Mouse (Mus musculus): ENCODE measurements around the gene Hoxd4. TPM values are rescaled to one million over a fixed set of nuclear protein-coding genes. Genes with fewer than 3 reads are reported as not detected.

Hoxd4 gene
- polyA plus RNA-seq, 1 experiment from 2014 or later, result not detected

DNA sequence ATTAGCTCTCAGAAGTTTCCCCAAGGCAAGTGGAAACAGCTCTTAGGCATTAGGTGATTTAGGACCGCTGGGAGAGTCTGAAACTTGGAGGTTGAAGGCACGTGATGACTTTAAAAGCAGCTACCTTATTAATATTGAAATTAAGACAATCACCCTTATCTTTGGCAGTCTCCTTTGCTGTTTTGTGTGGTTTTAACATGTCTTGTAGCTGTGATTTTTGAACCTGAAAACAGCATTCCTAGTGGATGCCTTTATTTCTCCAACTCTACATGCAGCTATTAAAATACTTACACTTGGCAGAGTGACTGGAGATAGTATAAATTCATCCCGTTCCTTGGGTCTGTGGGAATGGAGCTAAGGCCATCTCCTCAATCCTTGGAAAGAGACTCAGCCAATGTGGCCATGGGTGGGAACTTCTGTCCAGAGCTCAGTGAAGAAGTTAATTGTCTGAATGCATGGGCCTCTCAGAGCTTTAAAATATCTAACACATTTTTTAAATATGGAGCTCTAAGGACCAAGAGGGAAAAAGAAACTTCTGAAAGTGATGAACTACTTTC is 41.0 kb upstream of the Hoxd4 start:
- Histone ChIP-seq H3K4me2 (ENCODE audit: low read depth, low read length) (no peak overlapping the region), H3K4me3 (ENCODE audit: low read depth, low read length) (no peak overlapping the region), H3K9me3 (replicated peaks; ENCODE audit: control insufficient read depth, low read length) (no peaks in the 10 kb centered on the region), H3K27ac (ENCODE audit: low read length) (no peak overlapping the region), H3K9ac (ENCODE audit: low read depth, low read length) (no peak overlapping the region), H3K4me1 (ENCODE audit: control insufficient read depth, low read depth, low read length) (no peaks in the 10 kb centered on the region), H3K27me3 (ENCODE audit: control insufficient read depth, insufficient read depth, low read depth, low read length) (peaks cover 96% of the 10 kb centered on the region), H3K36me3 (ENCODE audit: control insufficient read depth, insufficient read depth) (no peaks in the 10 kb centered on the region)
- 5% methylated on average over 3 of the region's 3 CpGs for WGBS (ENCODE audit: insufficient replicate concordance)
- ATAC-seq (ENCODE audit: low read depth), result no peak

DNA sequence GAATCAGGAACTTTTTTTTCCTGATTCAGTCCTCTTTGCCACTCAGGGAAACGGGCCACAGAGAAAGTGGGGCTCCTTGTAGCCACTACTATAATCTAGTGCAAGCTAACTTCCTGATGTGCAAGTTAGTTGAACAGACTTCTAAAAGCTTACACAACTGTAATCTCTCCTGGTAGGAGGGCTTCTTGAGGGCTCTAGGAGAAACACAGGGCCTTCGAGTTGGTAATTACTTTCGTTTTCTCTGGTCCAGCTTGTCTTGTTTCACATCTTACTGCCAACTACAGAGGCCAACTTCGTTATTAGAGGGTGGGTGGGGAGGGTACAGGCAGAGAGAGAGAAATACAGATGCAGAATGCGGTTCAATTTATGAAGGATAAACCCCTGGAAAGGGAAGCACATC is 39.9 kb upstream of the Hoxd4 start:
- Histone ChIP-seq H3K9me3 (replicated peaks; ENCODE audit: control insufficient read depth, low read length) (no peaks in the 10 kb centered on the region), H3K4me2 (ENCODE audit: low read depth, low read length) (0 out of 2 replicates have a peak overlapping the region, but pooled peaks have one; percentile 11)

DNA sequence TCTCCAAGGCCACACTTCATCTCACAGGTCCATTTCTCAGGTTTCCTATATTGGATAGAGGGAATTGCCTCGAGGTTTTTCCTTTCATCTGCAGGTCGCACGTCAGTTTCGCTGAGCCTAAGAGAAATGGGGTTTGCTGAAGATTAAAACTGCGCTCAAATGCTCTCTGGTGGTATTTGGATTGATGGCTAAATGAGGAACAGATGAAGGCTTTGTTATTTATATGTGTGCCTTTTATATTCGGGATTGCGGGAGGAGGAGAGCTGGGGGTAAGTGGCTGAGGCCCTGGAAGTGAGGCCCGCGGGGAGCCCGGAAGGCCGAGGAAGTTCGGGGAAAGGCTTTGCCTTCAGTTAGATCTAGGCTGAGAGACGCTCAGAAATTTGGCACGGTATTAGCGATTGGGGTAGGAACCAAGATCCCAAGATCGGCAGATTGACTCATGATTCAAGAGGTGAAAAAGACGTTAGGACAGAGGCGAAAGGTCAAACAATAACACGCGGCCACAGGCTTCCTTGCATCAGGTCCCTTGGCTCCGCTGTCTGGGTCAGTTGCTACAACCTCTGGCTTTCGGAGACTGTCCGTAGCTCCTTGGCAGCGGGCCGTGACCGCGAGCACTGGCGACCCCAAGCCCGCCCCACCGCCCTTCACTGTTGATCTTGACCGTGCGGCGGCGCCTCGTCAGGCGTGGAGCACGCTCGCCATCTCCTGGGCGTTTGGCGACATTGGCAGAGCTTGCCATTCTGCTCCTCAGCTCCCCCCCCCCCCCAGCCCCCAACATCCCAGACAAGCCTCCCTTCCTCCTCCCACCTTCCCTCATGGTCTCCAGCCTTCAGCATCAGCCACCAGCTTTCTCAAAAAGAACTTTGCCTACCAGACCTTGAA is 39.0 kb upstream of the Hoxd4 start:
- Histone ChIP-seq H3K27ac (ENCODE audit: low read length) (no peak overlapping the region), H3K4me3 (ENCODE audit: low read depth, low read length) (peak overlapping the region; percentile 24), H3K4me1 (ENCODE audit: control insufficient read depth, low read depth, low read length) (no peaks in the 10 kb centered on the region), H3K4me2 (ENCODE audit: low read depth, low read length) (peak overlapping the region; percentile 40), H3K9me3 (replicated peaks; ENCODE audit: control insufficient read depth, low read length) (no peaks in the 10 kb centered on the region), H3K36me3 (ENCODE audit: control insufficient read depth, insufficient read depth) (no peaks in the 10 kb centered on the region), H3K27me3 (ENCODE audit: control insufficient read depth, insufficient read depth, low read depth, low read length) (peaks cover 97% of the 10 kb centered on the region), H3K9ac (ENCODE audit: low read depth, low read length) (no peak overlapping the region)
- 2% methylated on average over 40 of the region's 40 CpGs for WGBS (ENCODE audit: insufficient replicate concordance)
- no peak for ATAC-seq (ENCODE audit: low read depth)

More for the DNA sequence above, 39.9 kb upstream of the Hoxd4 start:
- Histone ChIP-seq H3K4me1 (ENCODE audit: control insufficient read depth, low read depth, low read length) (no peaks in the 10 kb centered on the region), H3K36me3 (ENCODE audit: control insufficient read depth, insufficient read depth) (no peaks in the 10 kb centered on the region), H3K9ac (ENCODE audit: low read depth, low read length) (no peak overlapping the region), H3K27me3 (ENCODE audit: control insufficient read depth, insufficient read depth, low read depth, low read length) (peaks cover 98% of the 10 kb centered on the region), H3K4me3 (ENCODE audit: low read depth, low read length) (no peak overlapping the region), H3K27ac (ENCODE audit: low read length) (no peak overlapping the region)
- no peak for ATAC-seq (ENCODE audit: low read depth)
- WGBS (ENCODE audit: insufficient replicate concordance), result 8% methylated on average over 5 of the region's 5 CpGs

DNA sequence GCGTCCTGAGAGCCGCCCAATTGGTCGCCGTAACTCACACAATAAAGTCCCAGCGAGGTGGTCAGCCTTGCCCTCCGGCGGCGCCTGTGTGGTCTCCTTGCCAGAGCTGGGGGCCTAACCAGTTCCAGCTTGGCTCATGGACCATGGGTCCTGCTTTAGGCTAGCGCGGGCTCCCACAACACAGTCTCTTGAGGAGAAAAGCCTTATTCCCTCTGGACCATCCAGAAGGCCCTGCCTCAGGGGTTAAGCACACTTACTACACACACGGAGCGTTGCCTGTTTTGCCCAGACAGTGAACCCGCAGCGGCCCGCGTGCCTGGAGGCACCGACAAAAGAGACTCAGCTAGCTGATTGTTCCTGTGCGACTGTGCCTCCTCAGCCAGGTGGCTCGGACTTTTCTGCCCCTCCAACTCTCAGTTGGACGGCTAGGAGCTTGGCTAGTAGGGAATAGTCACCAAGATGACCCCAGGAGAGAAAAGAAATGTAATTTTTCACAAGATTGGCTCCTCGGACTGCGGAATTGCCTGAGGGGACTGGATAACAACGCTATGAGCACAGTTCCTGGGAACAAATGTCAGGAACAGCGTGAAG is 37.8 kb upstream of the Hoxd4 start:
- Histone ChIP-seq H3K4me2 (ENCODE audit: low read depth, low read length) (no peak overlapping the region), H3K27ac (ENCODE audit: low read length) (no peak overlapping the region), H3K27me3 (ENCODE audit: control insufficient read depth, insufficient read depth, low read depth, low read length) (peaks cover 95% of the 10 kb centered on the region), H3K4me1 (ENCODE audit: control insufficient read depth, low read depth, low read length) (no peaks in the 10 kb centered on the region), H3K4me3 (ENCODE audit: low read depth, low read length) (no peak overlapping the region), H3K36me3 (ENCODE audit: control insufficient read depth, insufficient read depth) (no peaks in the 10 kb centered on the region), H3K9ac (ENCODE audit: low read depth, low read length) (no peak overlapping the region), H3K9me3 (replicated peaks; ENCODE audit: control insufficient read depth, low read length) (no peaks in the 10 kb centered on the region)
- 2% methylated on average over 24 of the region's 24 CpGs for WGBS (ENCODE audit: insufficient replicate concordance)
- ATAC-seq (ENCODE audit: low read depth), result no peak

DNA sequence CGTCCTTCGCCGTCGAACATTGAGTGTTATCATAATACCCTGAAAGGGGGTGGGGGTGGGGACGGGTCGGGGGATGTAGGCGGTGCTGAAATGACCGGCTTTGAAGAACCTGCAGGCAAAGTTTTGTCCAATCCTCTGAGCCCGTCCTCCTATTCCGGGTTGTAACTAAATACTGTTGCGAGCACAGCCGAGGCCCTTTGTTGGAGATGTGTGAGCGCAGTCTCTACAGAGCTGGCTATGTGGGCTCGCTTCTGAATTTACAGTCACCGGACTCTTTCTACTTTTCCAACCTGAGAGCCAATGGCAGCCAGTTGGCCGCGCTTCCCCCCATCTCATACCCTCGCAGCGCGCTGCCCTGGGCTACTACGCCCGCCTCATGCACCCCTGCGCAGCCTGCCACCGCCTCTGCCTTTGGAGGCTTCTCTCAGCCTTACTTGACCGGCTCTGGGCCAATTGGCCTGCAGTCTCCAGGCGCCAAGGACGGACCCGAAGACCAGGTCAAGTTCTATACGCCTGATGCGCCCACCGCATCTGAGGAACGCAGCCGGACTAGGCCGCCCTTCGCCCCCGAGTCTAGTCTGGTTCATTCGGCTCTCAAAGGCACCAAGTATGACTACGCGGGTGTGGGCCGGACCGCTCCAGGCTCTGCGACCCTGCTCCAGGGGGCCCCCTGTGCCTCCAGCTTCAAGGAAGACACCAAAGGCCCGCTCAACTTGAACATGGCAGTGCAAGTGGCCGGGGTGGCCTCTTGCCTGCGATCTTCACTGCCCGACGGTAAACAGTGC is 36.7 kb upstream of the Hoxd4 start, which contains the start of gene Hoxd12:
Gene Hoxd12, plus strand, starts transcription at position 133 of the 785 bp plus-strand sequence.
- ATAC-seq (ENCODE audit: low read depth), result no peak
- Histone ChIP-seq H3K9me3 (replicated peaks; ENCODE audit: control insufficient read depth, low read length) (no peaks in the 10 kb centered on the region), H3K27me3 (ENCODE audit: control insufficient read depth, insufficient read depth, low read depth, low read length) (peaks cover 95% of the 10 kb centered on the region), H3K4me3 (ENCODE audit: low read depth, low read length) (no peak within 1 kb of the TSS), H3K4me2 (ENCODE audit: low read depth, low read length) (no peak within 1 kb of the TSS), H3K36me3 (ENCODE audit: control insufficient read depth, insufficient read depth) (no peaks in the 10 kb centered on the region), H3K27ac (ENCODE audit: low read length) (no peak within 1 kb of the TSS), H3K9ac (ENCODE audit: low read depth, low read length) (no peak within 1 kb of the TSS), H3K4me1 (ENCODE audit: control insufficient read depth, low read depth, low read length) (no peaks in the 10 kb centered on the region)
- 3% methylated on average over 47 of the region's 47 CpGs for WGBS (ENCODE audit: insufficient replicate concordance)

DNA sequence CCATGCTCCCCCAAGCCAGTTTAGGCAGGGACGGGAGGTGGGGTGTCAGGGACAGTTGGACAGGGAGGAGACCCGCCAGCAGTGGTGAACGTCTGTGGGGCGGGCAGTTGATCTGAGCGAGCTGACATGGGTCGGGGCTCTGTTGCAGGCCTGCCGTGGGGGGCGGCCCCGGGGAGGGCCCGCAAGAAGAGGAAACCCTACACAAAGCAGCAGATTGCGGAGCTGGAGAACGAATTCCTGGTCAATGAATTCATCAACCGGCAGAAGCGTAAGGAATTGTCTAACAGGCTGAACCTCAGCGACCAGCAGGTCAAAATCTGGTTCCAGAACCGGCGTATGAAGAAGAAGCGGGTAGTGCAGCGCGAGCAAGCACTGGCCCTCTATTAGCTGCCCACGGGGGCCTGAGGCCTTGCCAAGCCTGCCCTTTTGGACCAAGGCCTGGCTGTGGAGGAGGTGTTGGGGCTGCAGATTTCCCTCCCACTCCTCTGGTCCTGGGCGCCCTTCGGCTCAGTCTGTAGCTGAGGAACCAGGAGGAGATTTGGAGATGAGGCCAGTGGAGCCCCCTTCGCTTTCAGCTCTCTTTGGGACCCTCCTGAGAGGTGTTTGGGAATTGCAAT is 36.0 kb upstream of the Hoxd4 start:
- Histone ChIP-seq H3K27me3 (ENCODE audit: control insufficient read depth, insufficient read depth, low read depth, low read length) (peaks cover 97% of the 10 kb centered on the region), H3K36me3 (ENCODE audit: control insufficient read depth, insufficient read depth) (no peaks in the 10 kb centered on the region), H3K9ac (ENCODE audit: low read depth, low read length) (no peak overlapping the region), H3K4me1 (ENCODE audit: control insufficient read depth, low read depth, low read length) (no peaks in the 10 kb centered on the region), H3K4me2 (ENCODE audit: low read depth, low read length) (no peak overlapping the region), H3K4me3 (ENCODE audit: low read depth, low read length) (no peak overlapping the region), H3K9me3 (replicated peaks; ENCODE audit: control insufficient read depth, low read length) (no peaks in the 10 kb centered on the region), H3K27ac (ENCODE audit: low read length) (no peak overlapping the region)
- ATAC-seq (ENCODE audit: low read depth), result no peak
- 5% methylated on average over 24 of the region's 24 CpGs for WGBS (ENCODE audit: insufficient replicate concordance)

DNA sequence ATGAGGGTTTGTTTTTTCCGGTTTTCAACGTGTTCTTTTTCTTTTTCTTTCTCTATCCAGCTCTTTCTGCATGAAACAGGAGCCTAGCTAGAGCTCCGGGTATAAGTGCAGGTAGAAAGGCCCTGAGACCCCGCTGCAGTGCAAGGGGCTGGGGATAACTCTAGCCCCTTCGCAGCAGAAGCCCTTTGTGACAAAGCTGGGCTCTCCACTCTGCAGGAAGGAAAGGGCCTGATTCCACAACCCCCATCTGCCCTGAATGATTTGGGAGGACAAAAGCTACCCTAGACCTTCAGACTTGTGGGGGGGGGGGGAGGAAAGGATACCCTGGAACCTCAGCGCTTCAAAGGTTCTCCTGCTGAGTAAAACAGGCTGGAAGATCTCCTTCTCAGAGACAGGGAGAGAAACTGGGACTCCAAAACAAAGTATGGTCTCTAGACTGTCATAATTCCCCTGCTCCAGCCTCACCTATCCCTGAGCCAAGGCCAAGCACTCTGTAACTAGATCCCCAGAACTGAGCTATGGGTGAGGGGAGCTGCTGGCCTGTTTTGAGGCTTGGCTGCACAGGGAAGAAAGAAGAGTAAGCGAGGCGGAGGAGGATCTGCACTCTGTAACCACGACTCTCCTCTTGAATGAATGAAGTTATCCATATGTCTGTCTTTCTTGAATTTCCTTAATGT is 35.2 kb upstream of the Hoxd4 start:
- 4% methylated on average over 9 of the region's 9 CpGs for WGBS (ENCODE audit: insufficient replicate concordance)
- Histone ChIP-seq H3K4me1 (ENCODE audit: control insufficient read depth, low read depth, low read length) (no peaks in the 10 kb centered on the region), H3K27me3 (ENCODE audit: control insufficient read depth, insufficient read depth, low read depth, low read length) (peaks cover 97% of the 10 kb centered on the region), H3K36me3 (ENCODE audit: control insufficient read depth, insufficient read depth) (no peaks in the 10 kb centered on the region), H3K9me3 (replicated peaks; ENCODE audit: control insufficient read depth, low read length) (no peaks in the 10 kb centered on the region), H3K4me2 (ENCODE audit: low read depth, low read length) (no peak overlapping the region), H3K9ac (ENCODE audit: low read depth, low read length) (no peak overlapping the region), H3K4me3 (ENCODE audit: low read depth, low read length) (no peak overlapping the region), H3K27ac (ENCODE audit: low read length) (no peak overlapping the region)
- no peak for ATAC-seq (ENCODE audit: low read depth)

DNA sequence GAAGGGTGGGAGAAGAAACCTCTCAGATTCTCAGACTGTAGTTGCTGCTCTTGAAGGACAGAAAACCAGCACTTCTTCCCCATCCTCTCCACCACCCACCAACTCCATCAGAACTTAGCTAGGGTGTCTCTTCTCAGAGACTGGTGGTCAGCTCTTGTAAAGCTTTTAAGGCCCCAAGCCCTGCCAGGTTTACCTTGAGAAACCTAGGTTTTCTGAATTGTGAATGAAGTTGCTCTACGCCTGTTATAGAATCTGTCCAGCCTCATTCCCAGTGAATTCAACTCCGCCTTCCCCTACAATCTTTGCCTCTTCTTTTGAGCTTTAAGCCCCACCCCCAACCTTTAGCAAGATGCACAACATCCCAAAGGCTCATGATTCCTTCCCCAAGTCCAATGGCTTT is 34.6 kb upstream of the Hoxd4 start:
- Histone ChIP-seq H3K9ac (ENCODE audit: low read depth, low read length) (no peak overlapping the region), H3K27ac (ENCODE audit: low read length) (no peak overlapping the region), H3K9me3 (replicated peaks; ENCODE audit: control insufficient read depth, low read length) (no peaks in the 10 kb centered on the region), H3K4me1 (ENCODE audit: control insufficient read depth, low read depth, low read length) (no peaks in the 10 kb centered on the region), H3K27me3 (ENCODE audit: control insufficient read depth, insufficient read depth, low read depth, low read length) (peaks cover 97% of the 10 kb centered on the region), H3K4me3 (ENCODE audit: low read depth, low read length) (no peak overlapping the region), H3K4me2 (ENCODE audit: low read depth, low read length) (no peak overlapping the region), H3K36me3 (ENCODE audit: control insufficient read depth, insufficient read depth) (no peaks in the 10 kb centered on the region)
- 13% methylated on average over 2 of the region's 2 CpGs for WGBS (ENCODE audit: insufficient replicate concordance)
- no peak for ATAC-seq (ENCODE audit: low read depth)
